Mouse (Mus musculus) embryonic fibroblast, embryonic 13.5 days (primary cell): ENCODE data around the gene St6galnac4.

Source experiments
- CTCF ChIP-seq: IDR thresholded peaks from 2 replicates; pipeline ENCODE4 v1.5.1; 2011; ENCODE audit warnings: mild to moderate bottlenecking, control low read depth, low read length, moderate library complexity, borderline replicate concordance; ENCODE audit not compliant: insufficient read depth
- POLR2A ChIP-seq: IDR thresholded peaks from 2 replicates; pipeline ENCODE4 v1.6.1; 2011; ENCODE audit warnings: low read depth, mild to moderate bottlenecking, control low read depth, low read length, moderate library complexity

- TF ChIP-seq CTCF (no peak), POLR2A (no peak)
These were observed 4.4 kb downstream of the St6galnac4 start for GRCm38 (mm10) chr2:32591249-32591648.
